Mouse (Mus musculus) G1E (cell line): ENCODE measurements at regions not wholly inside any gene's neighbourhood (a gene's known extent, or its start where the extent isn't known, plus 50 kb on each side); places are given as distances from the start of the nearest gene placed in this dataset.

Experiments
- CTCF ChIP-seq: IDR thresholded peaks from 2 replicates; pipeline ENCODE4 v1.5.1; 2012; ENCODE audit warnings: low read depth, low read length, inconsistent platforms, mixed read lengths
- GATA1 ChIP-seq: IDR thresholded peaks from 2 replicates; pipeline ENCODE4 v1.6.1; 2012; ENCODE audit warnings: borderline replicate concordance, low read length, inconsistent platforms, mixed read lengths
- POLR2AphosphoS5 ChIP-seq: IDR thresholded peaks from 2 replicates; pipeline ENCODE4 v1.6.1; 2012; ENCODE audit warnings: low read depth, low read length, inconsistent platforms; ENCODE audit not compliant: insufficient replicate concordance
- TAL1 ChIP-seq: conservative IDR thresholded peaks from 2 replicates; pipeline ENCODE4 v1.6.1; 2012; ENCODE audit warnings: low read depth, low read length, inconsistent platforms, mixed read lengths

GRCm38 (mm10) chr7:83235659-83236058 is 349.1 kb upstream of the Tmc3 start:
- TF ChIP-seq CTCF: no peak
- no peak for TF ChIP-seq GATA1
- no peak for TF ChIP-seq POLR2AphosphoS5
- no peak for TF ChIP-seq TAL1
